Mouse (Mus musculus) gonadal fat pad, adult 2 months (tissue): ENCODE measurements around the gene Trim25. TPM values are rescaled to one million over a fixed set of nuclear protein-coding genes. Genes with fewer than 3 reads are reported as not detected.

ENCODE experiments used
- DNase-seq: peaks from one replicate; pipeline ENCODE4 v3.0.0-alpha.2; 2012; ENCODE audit warnings: low read depth
- polyA plus RNA-seq: library from polyadenylated mRNA; depleted of rRNA; stranded (reverse); fragments of >200 nt; gene quantifications from 2 replicates; pipeline ENCODE4 v1.2.3, GENCODE M21; 2012; rRNA removed

Gene Trim25
- polyA plus RNA-seq, 1 experiment = 14.0 TPM

DNA sequence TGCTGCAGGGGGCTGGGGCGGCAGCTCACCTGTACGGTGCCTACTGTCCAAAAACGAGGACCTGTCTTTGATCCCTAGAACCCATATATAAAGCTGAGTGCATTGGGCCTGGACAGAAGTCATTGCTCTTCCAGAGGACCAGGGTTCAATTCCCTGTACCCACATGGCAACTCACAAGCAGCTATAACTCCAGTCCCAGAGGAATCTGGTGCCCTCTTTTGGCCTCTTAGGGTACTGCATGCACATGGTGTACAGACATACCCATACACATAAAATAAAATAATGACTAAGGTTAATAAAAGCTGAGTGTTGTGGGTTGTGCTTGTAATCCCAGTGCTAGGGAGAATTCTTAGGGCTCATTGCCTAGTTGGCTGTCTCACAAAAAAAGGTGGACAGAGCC is 66.1 kb downstream of the Trim25 start:
- no peak for DNase-seq

GRCm38 (mm10) chr11:89066126-89066525 is 67.0 kb downstream of the Trim25 start:
- DNase-seq = no peak

GRCm38 (mm10) chr11:89066750-89067149 is 67.6 kb downstream of the Trim25 start, which contains the start of gene Dgke:
Gene Dgke, minus strand, starts transcription at chr11:89066850.
- DNase-seq = no peak

GRCm38 (mm10) chr11:89067301-89067822 is 68.2 kb downstream of the Trim25 start:
- no peak for DNase-seq

- DNase-seq = no peak
Observed at GRCm38 (mm10) chr11:89067871-89068490, 68.8 kb downstream of the Trim25 start.

GRCm38 (mm10) chr11:89068649-89069048 is 69.5 kb downstream of the Trim25 start:
- DNase-seq = no peak

GRCm38 (mm10) chr11:89069303-89069702 is 70.1 kb downstream of the Trim25 start:
- no peak for DNase-seq

Other genes with a start within 250 kb of the Trim25 start
- gene Akap1, start 134.8 kb upstream of the Trim25 start, polyA plus RNA-seq = 54.1 and 56.3 TPM in 2 replicates
- 20.7 and 25.7 TPM in 2 replicates for gene Scpep1, start 43.9 kb upstream of the Trim25 start, polyA plus RNA-seq
- gene Elobl, start 32.4 kb upstream of the Trim25 start, polyA plus RNA-seq = 3.6 and 4.6 TPM in 2 replicates
- gene Coil, start 29.1 kb upstream of the Trim25 start, polyA plus RNA-seq = 3.9 and 4.7 TPM in 2 replicates
- 6.6 and 7.3 TPM in 2 replicates for gene Dgke, start 67.5 kb downstream of the Trim25 start, polyA plus RNA-seq
- gene Gm525, start 74.5 kb downstream of the Trim25 start, polyA plus RNA-seq = 1.8 and 4.7 TPM in 2 replicates